Mouse (Mus musculus) MEL (cell line): ENCODE results near the gene Bex3. TPM values are rescaled to one million over a fixed set of nuclear protein-coding genes. Genes with fewer than 3 reads are reported as not detected.

ENCODE experiments used
- DNase-seq: peaks from one replicate; pipeline ENCODE4 v3.0.0; 2011; ENCODE audit warnings: low read depth, low spot score
- H3K27ac ChIP-seq: 2 replicates; pipeline ENCODE4 v1.5.1; 2012; ENCODE audit warnings: low read depth, mild to moderate bottlenecking, control low read depth, low read length, moderate library complexity; ENCODE audit not compliant: control insufficient read depth
- H3K27me3 ChIP-seq, 2 experiments: fragments of 150-350 bp in 1 of 2; sonication (generic) in 1 of 2; 2 replicates each; pipeline ENCODE4 v1.6.1; 2012; ENCODE audit warnings: low read length in 2 of 2, mild to moderate bottlenecking in 2 of 2, improper control_type of control experiment in 1 of 2, moderate library complexity in 1 of 2; ENCODE audit not compliant: insufficient read depth in 2 of 2, control insufficient read depth in 1 of 2
- H3K36me3 ChIP-seq, 2 experiments: 2 replicates each; pipeline ENCODE4 v1.6.1; 2012 to 2014; ENCODE audit warnings: low read length in 2 of 2, improper control_type of control experiment in 1 of 2, inconsistent platforms in 1 of 2, mild to moderate bottlenecking in 1 of 2; ENCODE audit not compliant: insufficient read depth in 2 of 2, control insufficient read depth in 1 of 2
- H3K4me1 ChIP-seq, 2 experiments: fragments of 150-350 bp in 1 of 2; sonication (generic) in 1 of 2; 2 replicates each; pipeline ENCODE4 v1.6.1; 2012; ENCODE audit warnings: low read length in 2 of 2, improper control_type of control experiment in 1 of 2, mild to moderate bottlenecking in 1 of 2; ENCODE audit not compliant: insufficient read depth in 2 of 2, control insufficient read depth in 1 of 2
- H3K4me3 ChIP-seq, 2 experiments: fragments of 150-350 bp in 1 of 2; sonication (generic) in 1 of 2; 2 replicates each; pipeline ENCODE4 v1.5.1; 2012; ENCODE audit warnings: low read depth in 2 of 2, low read length in 2 of 2, mild to moderate bottlenecking in 2 of 2, moderate library complexity in 2 of 2, control low read depth in 1 of 2, improper control_type of control experiment in 1 of 2; ENCODE audit not compliant: control insufficient read depth in 1 of 2, insufficient read depth in 1 of 2
- H3K79me2 ChIP-seq: 2 replicates; pipeline ENCODE4 v1.6.1; 2012; ENCODE audit warnings: mild to moderate bottlenecking, low read length, moderate library complexity; ENCODE audit not compliant: control insufficient read depth, poor library complexity, insufficient read depth
- H3K9ac ChIP-seq: 2 replicates; pipeline ENCODE4 v1.6.1; 2012; ENCODE audit warnings: low read depth, mild to moderate bottlenecking, control low read depth, low read length, moderate library complexity; ENCODE audit not compliant: control insufficient read depth, poor library complexity, severe bottlenecking
- H3K9me3 ChIP-seq: fragments of 150-350 bp; sonication (generic); replicated peaks from 2 replicates; pipeline ENCODE4 v1.6.1; 2012; ENCODE audit warnings: mild to moderate bottlenecking, low read length, improper control_type of control experiment, moderate library complexity; ENCODE audit not compliant: insufficient read depth
- BHLHE40 ChIP-seq: IDR thresholded peaks from 2 replicates; pipeline ENCODE4 v1.6.1; 2012; ENCODE audit warnings: low read depth, mild to moderate bottlenecking, inconsistent platforms, low read length, improper control_type of control experiment, borderline replicate concordance
- CHD1 ChIP-seq: IDR thresholded peaks from 2 replicates; pipeline ENCODE4 v1.6.1; 2012; ENCODE audit warnings: low read depth, mild to moderate bottlenecking, inconsistent platforms, low read length, improper control_type of control experiment
- E2F4 ChIP-seq: IDR thresholded peaks from 2 replicates; pipeline ENCODE4 v1.6.1; 2011; ENCODE audit warnings: low read depth, low read length, improper control_type of control experiment, borderline replicate concordance
- EP300 ChIP-seq, 2 experiments: IDR thresholded peaks; 2 replicates each; pipeline ENCODE4 v1.6.1; 2011; ENCODE audit warnings: improper control_type of control experiment in 2 of 2, low read length in 2 of 2, low read depth in 1 of 2, mild to moderate bottlenecking in 1 of 2
- ETS1 ChIP-seq: IDR thresholded peaks from 2 replicates; pipeline ENCODE4 v1.6.1; 2012; ENCODE audit warnings: low read depth, mild to moderate bottlenecking, inconsistent platforms, low read length, improper control_type of control experiment, moderate library complexity
- GABPA ChIP-seq: IDR thresholded peaks from 2 replicates; pipeline ENCODE4 v1.6.1; 2012; ENCODE audit warnings: low read depth, mild to moderate bottlenecking, inconsistent platforms, low read length, improper control_type of control experiment, moderate library complexity
- HCFC1 ChIP-seq: IDR thresholded peaks from 2 replicates; pipeline ENCODE4 v1.6.1; 2012; ENCODE audit warnings: low read depth, mild to moderate bottlenecking, inconsistent platforms, low read length, improper control_type of control experiment, moderate library complexity
- MAX ChIP-seq: IDR thresholded peaks from 2 replicates; pipeline ENCODE4 v1.6.1; 2011; ENCODE audit warnings: low read length, improper control_type of control experiment
- MAZ ChIP-seq: IDR thresholded peaks from 2 replicates; pipeline ENCODE4 v1.6.1; 2012; ENCODE audit warnings: low read depth, mild to moderate bottlenecking, inconsistent platforms, low read length, improper control_type of control experiment
- MXI1 ChIP-seq: IDR thresholded peaks from 2 replicates; pipeline ENCODE4 v1.6.1; 2011; ENCODE audit warnings: mild to moderate bottlenecking, low read depth, low read length, improper control_type of control experiment
- NELFE ChIP-seq: IDR thresholded peaks from 2 replicates; pipeline ENCODE4 v1.6.1; 2011; ENCODE audit warnings: low read depth, low read length, improper control_type of control experiment
- POLR2A ChIP-seq, 2 experiments: IDR thresholded peaks; 2 replicates each; pipeline ENCODE4 v1.6.1; 2011 to 2012; ENCODE audit warnings: low read length in 2 of 2, mild to moderate bottlenecking in 2 of 2, control low read depth in 1 of 2, improper control_type of control experiment in 1 of 2, low read depth in 1 of 2, moderate library complexity in 1 of 2; ENCODE audit not compliant: control insufficient read depth in 1 of 2, insufficient read depth in 1 of 2, poor library complexity in 1 of 2
- POLR2AphosphoS2 ChIP-seq: IDR thresholded peaks from 2 replicates; pipeline ENCODE4 v1.6.1; 2011; ENCODE audit warnings: low read length, improper control_type of control experiment
- SIN3A ChIP-seq: IDR thresholded peaks from 2 replicates; pipeline ENCODE4 v1.6.1; 2012; ENCODE audit warnings: low read length, improper control_type of control experiment, inconsistent platforms
- SMC3 ChIP-seq: IDR thresholded peaks from 2 replicates; pipeline ENCODE4 v1.6.1; 2011; ENCODE audit warnings: low read depth, low read length, improper control_type of control experiment
- TBP ChIP-seq: IDR thresholded peaks from 2 replicates; pipeline ENCODE4 v1.8.0; 2011; ENCODE audit warnings: low read depth, low read length, improper control_type of control experiment
- TCF12 ChIP-seq: IDR thresholded peaks from 2 replicates; pipeline ENCODE4 v1.6.1; 2014; ENCODE audit warnings: low read depth, mild to moderate bottlenecking, inconsistent platforms, low read length, improper control_type of control experiment, moderate library complexity
- UBTF ChIP-seq: IDR thresholded peaks from 2 replicates; pipeline ENCODE4 v1.6.1; 2012; ENCODE audit warnings: low read depth, mild to moderate bottlenecking, inconsistent platforms, low read length, improper control_type of control experiment, moderate library complexity, borderline replicate concordance; ENCODE audit not compliant: insufficient read depth
- USF1 ChIP-seq: IDR thresholded peaks from 2 replicates; pipeline ENCODE4 v1.6.1; 2014; ENCODE audit warnings: low read depth, mild to moderate bottlenecking, inconsistent platforms, low read length, improper control_type of control experiment, moderate library complexity
- USF2 ChIP-seq, 2 experiments: IDR thresholded peaks; 2 replicates each; pipeline ENCODE4 v1.6.1; 2011 to 2012; ENCODE audit warnings: improper control_type of control experiment in 2 of 2, low read length in 2 of 2, borderline replicate concordance in 1 of 2, inconsistent platforms in 1 of 2, low read depth in 1 of 2, mild to moderate bottlenecking in 1 of 2; ENCODE audit not compliant: insufficient read depth in 1 of 2
- polyA plus RNA-seq, 2 experiments: library from polyadenylated mRNA; stranded (reverse) in 1 of 2; unstranded in 1 of 2; fragments of >175 nt in 1 of 2; fragments of >200 nt in 1 of 2; gene quantifications; 2 replicates each; pipeline versions ENCODE4 v1.2.1 to v1.2.4; 2012; ENCODE audit warnings: low replicate concordance in 2 of 2, low read depth in 1 of 2; ENCODE audit not compliant: insufficient read length in 2 of 2, insufficient read depth in 1 of 2, missing spikeins in 1 of 2
- total RNA-seq: library from RNA; depleted of rRNA; stranded (reverse); fragments of 300-350 nt; gene quantifications from 2 replicates; pipeline ENCODE4 v1.2.3, GENCODE M21; 2012

Bex3 gene
- total and polyA plus RNA-seq, 3 experiments: 153 to 326 TPM; not detected in 1

- Histone ChIP-seq H3K27me3 (no peaks in the 10 kb centered on the region; a peak in 1 of 4 replicates), H3K4me1 (peaks cover 0 to 2% of the 10 kb centered on the region in 2 experiments; a peak in 2 of 4 replicates), H3K27ac (peak within 1 kb of the TSS; percentile 58), H3K79me2 (peaks cover 10% of the 10 kb centered on the region), H3K9me3 (no peaks in the 10 kb centered on the region), H3K9ac (peak within 1 kb of the TSS; percentile 84), H3K4me3 (peak within 1 kb of the TSS; percentile 89 to 91), H3K36me3 (peaks cover 0 to 2% of the 10 kb centered on the region in 2 experiments; a peak in 1 of 4 replicates)
- DNase-seq: peak; percentile 94
- TF ChIP-seq UBTF (no peak), TBP (peak; percentile 60; the same call in 1 of the 2 replicates), POLR2AphosphoS2 (peak; percentile 71; the same call in 1 of the 2 replicates), EP300 (IDR thresholded peaks at IDR 0.05; ENCODE audit: low read depth in 1 of 2, low read length in 2 of 2) (no peak), MAX (peak; percentile 73; the same call in 1 of the 2 replicates), MAZ (peak; percentile 72; the same call in 1 of the 2 replicates), USF2 (IDR thresholded peaks at IDR 0.05; ENCODE audit: borderline replicate concordance in 1 of 2, insufficient read depth in 1 of 2, low read depth in 1 of 2, low read length in 2 of 2) (peak in 1 of 2 experiments; percentile 61; a peak in 2 of 4 replicates), NELFE (peak; percentile 70), HCFC1 (peak; percentile 73), SMC3 (no peak), BHLHE40 (peak; percentile 77; the same call in 1 of the 2 replicates), MXI1 (peak; percentile 63; the same call in 1 of the 2 replicates), GABPA (no peak), ETS1 (peak; percentile 68), SIN3A (peak; percentile 72), TCF12 (peak; percentile 55; the same call in 1 of the 2 replicates), USF1 (peak; percentile 91), POLR2A (IDR thresholded peaks at IDR 0.05; ENCODE audit: control insufficient read depth in 1 of 2, insufficient read depth in 1 of 2, low read depth in 1 of 2, low read length in 2 of 2, poor library complexity in 1 of 2) (peak; percentile 65 to 81), CHD1 (0 out of 2 replicates have a peak, but pooled peaks have one; percentile 82), E2F4 (peak; percentile 84; the same call in 1 of the 2 replicates)
These were observed 25.4 kb upstream of the Bex3 start, which contains the start of gene Tceal9 for GRCm38 (mm10) chrX:136244574-136245229. Gene Tceal9 (plus strand): TSS chrX:136245079.
